Mouse (Mus musculus) G1E (cell line): ENCODE results near the gene Lct. TPM values are rescaled to one million over a fixed set of nuclear protein-coding genes. Genes with fewer than 3 reads are reported as not detected.

Experiments
- ATAC-seq: 2 replicates; pipeline ENCODE4 v1.8.0; 2016; ENCODE audit warnings: mild to moderate bottlenecking; ENCODE audit not compliant: insufficient number of reproducible peaks, poor library complexity, low FRiP score, severe bottlenecking; ENCODE audit errors: extremely low read depth
- DNase-seq: peaks from one replicate; pipeline ENCODE4 v3.0.0; 2012; ENCODE audit warnings: low spot score
- H3K27me3 ChIP-seq: 2 replicates; pipeline ENCODE4 v1.6.1; 2012; ENCODE audit warnings: mild to moderate bottlenecking, low read length, inconsistent platforms; ENCODE audit not compliant: insufficient read depth
- H3K36me3 ChIP-seq: replicated peaks from 2 replicates; pipeline ENCODE3; 2012; ENCODE audit warnings: mild to moderate bottlenecking, inconsistent platforms
- H3K4me1 ChIP-seq: 2 replicates; pipeline ENCODE4 v1.6.1; 2012; ENCODE audit warnings: low read depth, low read length, inconsistent platforms, mixed read lengths; ENCODE audit not compliant: insufficient read depth
- H3K4me3 ChIP-seq: 2 replicates; pipeline ENCODE4 v1.5.1; 2012; ENCODE audit warnings: low read depth, mild to moderate bottlenecking, inconsistent platforms, low read length, moderate library complexity, mixed read lengths
- H3K9me3 ChIP-seq: replicated peaks from 2 replicates; pipeline ENCODE4 v1.6.1; 2012; ENCODE audit warnings: inconsistent platforms
- CTCF ChIP-seq: IDR thresholded peaks from 2 replicates; pipeline ENCODE4 v1.5.1; 2012; ENCODE audit warnings: low read depth, low read length, inconsistent platforms, mixed read lengths
- GATA1 ChIP-seq: IDR thresholded peaks from 2 replicates; pipeline ENCODE4 v1.6.1; 2012; ENCODE audit warnings: borderline replicate concordance, low read length, inconsistent platforms, mixed read lengths
- GATA2 ChIP-seq: IDR thresholded peaks from 2 replicates; pipeline ENCODE4 v1.6.1; 2012; ENCODE audit warnings: low read depth, low read length, inconsistent platforms, borderline replicate concordance
- POLR2AphosphoS5 ChIP-seq: IDR thresholded peaks from 2 replicates; pipeline ENCODE4 v1.6.1; 2012; ENCODE audit warnings: low read depth, low read length, inconsistent platforms; ENCODE audit not compliant: insufficient replicate concordance
- TAL1 ChIP-seq: conservative IDR thresholded peaks from 2 replicates; pipeline ENCODE4 v1.6.1; 2012; ENCODE audit warnings: low read depth, low read length, inconsistent platforms, mixed read lengths
- polyA plus RNA-seq: library from polyadenylated mRNA; stranded (reverse); fragments of >175 nt; gene quantifications from 2 replicates; pipeline ENCODE4 v1.2.3, GENCODE M21; 2012
- total RNA-seq, 2 experiments: library from RNA; stranded (forward) in 1 of 2; stranded (reverse) in 1 of 2; fragments of 200-1000 nt in 1 of 2; fragments of >200 nt in 1 of 2; fragmentation: Nextera tagmentation in 1 of 2; gene quantifications; 2 replicates each; pipeline ENCODE4 v1.2.3; 2014 to 2017

Lct gene
- total and polyA plus RNA-seq, 3 experiments, result 0.15 to 0.22 TPM; not detected in 1

- no peaks in the 10 kb centered on the region for H3K9me3 ChIP-seq
- no peak for TF ChIP-seq TAL1
- TF ChIP-seq POLR2AphosphoS5, result no peak
- no peak for TF ChIP-seq GATA2
- no peak for TF ChIP-seq CTCF
- no peak for TF ChIP-seq GATA1
- H3K27me3 ChIP-seq, result peaks cover 58% of the 10 kb centered on the region
- H3K36me3 ChIP-seq, result no peaks in the 10 kb centered on the region
- no peak for ATAC-seq
- no peak for DNase-seq
- peaks cover 6% of the 10 kb centered on the region for H3K4me1 ChIP-seq
- H3K4me3 ChIP-seq, result no peak overlapping the region
These were observed 32.2 kb downstream of the Lct start for GRCm38 (mm10) chr1:128295717-128296528.

GRCm38 (mm10) chr1:128295296-128295695 is 32.8 kb downstream of the Lct start:
- TF ChIP-seq CTCF, result no peak
- no peak for TF ChIP-seq GATA2
- TF ChIP-seq GATA1, result no peak
- no peak for TF ChIP-seq POLR2AphosphoS5
- TF ChIP-seq TAL1, result no peak

GRCm38 (mm10) chr1:128293524-128293923 is 34.6 kb downstream of the Lct start:
- DNase-seq (no peak), ATAC-seq (no peak)
- TF ChIP-seq GATA1, result no peak
- TF ChIP-seq TAL1, result no peak
- no peak for TF ChIP-seq GATA2
- TF ChIP-seq CTCF, result no peak
- TF ChIP-seq POLR2AphosphoS5, result no peak
- Histone ChIP-seq H3K27me3 (peaks cover 65% of the 10 kb centered on the region), H3K4me3 (no peak overlapping the region), H3K9me3 (no peaks in the 10 kb centered on the region), H3K36me3 (no peaks in the 10 kb centered on the region), H3K4me1 (peaks cover 6% of the 10 kb centered on the region)

More at GRCm38 (mm10) chr1:128295296-128295695, 32.8 kb downstream of the Lct start:
- Histone ChIP-seq H3K4me3 (no peak overlapping the region), H3K4me1 (peaks cover 6% of the 10 kb centered on the region), H3K36me3 (no peaks in the 10 kb centered on the region), H3K27me3 (peaks cover 57% of the 10 kb centered on the region), H3K9me3 (no peaks in the 10 kb centered on the region)
- DNase-seq (no peak), ATAC-seq (no peak)

GRCm38 (mm10) chr1:128290295-128290694 is 37.8 kb downstream of the Lct start:
- no peaks in the 10 kb centered on the region for H3K36me3 ChIP-seq
- H3K9me3 ChIP-seq, result no peaks in the 10 kb centered on the region
- no peak for DNase-seq
- TF ChIP-seq TAL1, result no peak
- no peak for TF ChIP-seq GATA2
- TF ChIP-seq GATA1, result no peak
- no peak for TF ChIP-seq POLR2AphosphoS5
- peaks cover 57% of the 10 kb centered on the region for H3K27me3 ChIP-seq
- H3K4me3 ChIP-seq, result no peak overlapping the region
- H3K4me1 ChIP-seq, result peaks cover 5% of the 10 kb centered on the region
- no peak for ATAC-seq

- TF ChIP-seq CTCF, result no peak
- no peak for DNase-seq
- peaks cover 31% of the 10 kb centered on the region for H3K27me3 ChIP-seq
- peaks cover 3% of the 10 kb centered on the region for H3K36me3 ChIP-seq
- no peak overlapping the region for H3K4me3 ChIP-seq
- 0 out of 2 replicates have a peak, but pooled peaks cover 3% of the 10 kb centered on the region for H3K4me1 ChIP-seq
- no peaks in the 10 kb centered on the region for H3K9me3 ChIP-seq
- ATAC-seq, result no peak
These were observed 43.0 kb downstream of the Lct start for GRCm38 (mm10) chr1:128285136-128285535.

GRCm38 (mm10) chr1:128284157-128284690 is 43.9 kb downstream of the Lct start:
- TF ChIP-seq GATA1, result no peak
- TF ChIP-seq POLR2AphosphoS5, result no peak
- no peak for TF ChIP-seq CTCF
- TF ChIP-seq TAL1, result no peak
- TF ChIP-seq GATA2, result no peak
- H3K4me3 ChIP-seq, result no peak overlapping the region
- ATAC-seq (no peak), DNase-seq (no peak)
- H3K4me1 ChIP-seq, result 0 out of 2 replicates have a peak, but pooled peaks cover 3% of the 10 kb centered on the region
- H3K36me3 ChIP-seq, result peaks cover 11% of the 10 kb centered on the region
- peaks cover 24% of the 10 kb centered on the region for H3K27me3 ChIP-seq
- H3K9me3 ChIP-seq, result no peaks in the 10 kb centered on the region
